Mouse (Mus musculus) MEL (cell line): ENCODE results near the gene Fam213b.
A peak's percentile ranks its signal among the peaks of the same experiment; 100 is the strongest.

ENCODE experiments used
- EP300 ChIP-seq, 2 experiments: IDR thresholded peaks; 2 replicates each; pipeline ENCODE4 v1.6.1; 2011; ENCODE audit warnings: improper control_type of control experiment in 2 of 2, low read length in 2 of 2, low read depth in 1 of 2, mild to moderate bottlenecking in 1 of 2
- HCFC1 ChIP-seq: IDR thresholded peaks from 2 replicates; pipeline ENCODE4 v1.6.1; 2012; ENCODE audit warnings: low read depth, mild to moderate bottlenecking, inconsistent platforms, low read length, improper control_type of control experiment, moderate library complexity
- KAT2A ChIP-seq: conservative IDR thresholded peaks from 2 replicates; pipeline ENCODE4 v1.6.1; 2012; ENCODE audit warnings: low read depth, low read length, improper control_type of control experiment, inconsistent platforms
- MAX ChIP-seq: IDR thresholded peaks from 2 replicates; pipeline ENCODE4 v1.6.1; 2011; ENCODE audit warnings: low read length, improper control_type of control experiment
- MYB ChIP-seq: IDR thresholded peaks from 2 replicates; pipeline ENCODE4 v1.6.1; 2011; ENCODE audit warnings: mild to moderate bottlenecking, low read depth, low read length, improper control_type of control experiment
- MYC ChIP-seq: IDR thresholded peaks from 2 replicates; pipeline ENCODE4 v1.6.1; 2011; ENCODE audit warnings: low read depth, mild to moderate bottlenecking, low read length, improper control_type of control experiment, moderate library complexity
- POLR2A ChIP-seq, 2 experiments: IDR thresholded peaks; 2 replicates each; pipeline ENCODE4 v1.6.1; 2011 to 2012; ENCODE audit warnings: low read length in 2 of 2, mild to moderate bottlenecking in 2 of 2, control low read depth in 1 of 2, improper control_type of control experiment in 1 of 2, low read depth in 1 of 2, moderate library complexity in 1 of 2; ENCODE audit not compliant: control insufficient read depth in 1 of 2, insufficient read depth in 1 of 2, poor library complexity in 1 of 2
- POLR2AphosphoS2 ChIP-seq: IDR thresholded peaks from 2 replicates; pipeline ENCODE4 v1.6.1; 2011; ENCODE audit warnings: low read length, improper control_type of control experiment
- RAD21 ChIP-seq: IDR thresholded peaks from 2 replicates; pipeline ENCODE4 v1.6.1; 2011; ENCODE audit warnings: mild to moderate bottlenecking, low read depth, low read length, improper control_type of control experiment
- TAL1 ChIP-seq: IDR thresholded peaks from 2 replicates; pipeline ENCODE4 v1.6.1; 2012; ENCODE audit warnings: mild to moderate bottlenecking, inconsistent platforms, low read length, moderate library complexity, mixed read lengths
- UBTF ChIP-seq: IDR thresholded peaks from 2 replicates; pipeline ENCODE4 v1.6.1; 2012; ENCODE audit warnings: low read depth, mild to moderate bottlenecking, inconsistent platforms, low read length, improper control_type of control experiment, moderate library complexity, borderline replicate concordance; ENCODE audit not compliant: insufficient read depth
- ZNF384 ChIP-seq: IDR thresholded peaks from 2 replicates; pipeline ENCODE4 v1.6.1; 2012; ENCODE audit warnings: low read depth, mild to moderate bottlenecking, inconsistent platforms, low read length, improper control_type of control experiment

GRCm38 (mm10) chr4:154864271-154864771 lies 34.6 kb downstream of the Fam213b start:
- TF ChIP-seq HCFC1 (0 out of 2 replicates have a peak, but pooled peaks have one; percentile 47), UBTF (no peak), RAD21 (no peak), POLR2A (IDR thresholded peaks at IDR 0.05; ENCODE audit: control insufficient read depth in 1 of 2, insufficient read depth in 1 of 2, low read depth in 1 of 2, low read length in 2 of 2, poor library complexity in 1 of 2) (peak in 1 of 2 experiments; percentile 43; a peak in 1 of 4 replicates), MYB (no peak), POLR2AphosphoS2 (no peak), MAX (peak; percentile 77; the same call in 1 of the 2 replicates), TAL1 (no peak), KAT2A (no peak), EP300 (IDR thresholded peaks at IDR 0.05; ENCODE audit: low read depth in 1 of 2, low read length in 2 of 2) (no peak), MYC (peak; percentile 75), ZNF384 (peak; percentile 88)
